Mouse (Mus musculus) stomach, postnatal 0 days (tissue): Measurements from ENCODE around the gene Gm973.

Experiments
- CTCF ChIP-seq: IDR thresholded peaks from 2 replicates; pipeline ENCODE4 v1.5.1; 2016; ENCODE audit warnings: antibody characterized with exemption, low read depth, mild to moderate bottlenecking, moderate library complexity
- EP300 ChIP-seq: optimal IDR thresholded peaks from 2 replicates; pipeline ENCODE3; 2016; ENCODE audit warnings: antibody characterized with exemption

- TF ChIP-seq CTCF = no peak
- TF ChIP-seq EP300 = no peak
Measured at GRCm38 (mm10) chr1:59520226-59520837, 4.3 kb downstream of the Gm973 start.
